Mouse (Mus musculus) kidney, postnatal 14 days (tissue): ENCODE results near the gene Pcdh20.

Source experiments
- DNase-seq: peaks from one replicate; pipeline ENCODE4 v3.0.0; 2022; ENCODE audit warnings: mixed read lengths

Gene Pcdh20

DNA sequence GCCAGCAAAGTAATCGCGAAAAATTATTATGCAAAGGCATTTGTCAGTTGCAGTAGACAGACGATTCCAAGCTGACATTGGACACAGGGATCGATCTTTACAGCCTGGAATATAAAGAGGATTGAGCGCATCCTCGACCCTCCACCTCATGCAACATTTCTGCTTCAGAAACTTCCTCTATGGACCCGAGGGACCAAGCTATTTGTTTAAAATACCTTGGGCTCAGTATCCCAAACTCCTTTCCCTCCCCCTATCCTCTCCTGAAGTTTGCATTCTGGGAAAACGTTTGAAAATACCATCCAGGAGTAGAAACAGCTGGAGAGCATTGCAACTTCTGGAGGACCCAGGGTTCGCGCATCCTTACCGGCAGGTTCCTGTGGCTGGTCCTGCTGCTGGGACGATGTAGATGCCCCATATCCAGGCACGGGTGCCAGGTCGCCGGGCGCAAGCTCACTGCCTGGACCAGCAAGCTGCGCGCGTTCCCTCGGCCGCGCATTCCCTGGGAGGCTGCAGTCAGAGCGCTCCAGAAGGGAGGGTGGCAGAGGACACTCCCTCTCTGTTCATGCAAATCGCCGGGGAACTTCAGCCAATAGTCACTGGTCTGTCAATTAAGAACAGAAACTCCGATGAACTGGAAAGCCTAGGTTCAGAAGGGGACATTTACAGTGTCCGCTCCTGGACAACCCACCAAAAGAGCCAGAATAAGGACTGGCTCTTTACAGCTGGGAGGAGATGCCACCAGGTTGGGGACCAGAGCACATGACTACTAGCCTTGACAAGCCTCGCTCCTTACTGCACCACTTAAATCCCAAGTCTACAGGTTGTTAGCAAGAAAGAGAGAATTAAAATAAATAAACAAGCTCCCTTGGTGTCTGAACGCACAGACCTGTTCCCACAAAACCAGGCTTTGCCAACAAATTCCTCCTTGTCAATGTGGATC lies at the start of gene Pcdh20:
Gene Pcdh20 (minus strand): TSS at position 902 of the 940 bp plus-strand sequence.
- no peak for DNase-seq

GRCm38 (mm10) chr14:88479909-88480308 lies 8.7 kb upstream of the Pcdh20 start:
- DNase-seq = no peak

GRCm38 (mm10) chr14:88469956-88470355 lies 1.2 kb downstream of the Pcdh20 start:
- DNase-seq = no peak

- no peak for DNase-seq
Observed at GRCm38 (mm10) chr14:88469361-88469760, 1.8 kb downstream of the Pcdh20 start.

GRCm38 (mm10) chr14:88466416-88466815 lies 4.8 kb downstream of the Pcdh20 start:
- DNase-seq = peak; percentile 10

GRCm38 (mm10) chr14:88464356-88464755 lies 6.8 kb downstream of the Pcdh20 start:
- no peak for DNase-seq

- DNase-seq = no peak
Observed at GRCm38 (mm10) chr14:88463357-88463756, 7.8 kb downstream of the Pcdh20 start.

- DNase-seq = no peak
Observed at GRCm38 (mm10) chr14:88462944-88463343, 8.3 kb downstream of the Pcdh20 start.

DNA sequence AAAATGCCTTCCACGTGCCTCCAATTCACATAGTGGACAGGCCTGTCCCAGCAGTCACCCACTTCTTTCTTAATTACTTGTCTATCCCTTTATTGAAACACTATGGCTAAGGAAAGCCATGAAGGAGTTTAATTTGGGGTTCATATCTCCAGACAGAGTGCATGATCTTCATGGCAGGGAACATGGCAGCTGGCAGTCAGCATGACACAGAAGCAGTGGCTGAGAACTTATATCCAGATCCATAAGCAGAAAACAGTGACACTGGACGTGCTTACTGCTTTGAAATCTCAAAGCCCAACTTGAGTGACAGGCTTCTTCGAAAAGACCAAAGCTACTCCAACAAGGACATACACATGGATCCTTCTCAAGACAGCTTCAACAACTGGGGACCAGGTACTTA lies 10.5 kb downstream of the Pcdh20 start:
- DNase-seq = no peak

GRCm38 (mm10) chr14:88443304-88443703 lies 27.9 kb downstream of the Pcdh20 start:
- no peak for DNase-seq

DNA sequence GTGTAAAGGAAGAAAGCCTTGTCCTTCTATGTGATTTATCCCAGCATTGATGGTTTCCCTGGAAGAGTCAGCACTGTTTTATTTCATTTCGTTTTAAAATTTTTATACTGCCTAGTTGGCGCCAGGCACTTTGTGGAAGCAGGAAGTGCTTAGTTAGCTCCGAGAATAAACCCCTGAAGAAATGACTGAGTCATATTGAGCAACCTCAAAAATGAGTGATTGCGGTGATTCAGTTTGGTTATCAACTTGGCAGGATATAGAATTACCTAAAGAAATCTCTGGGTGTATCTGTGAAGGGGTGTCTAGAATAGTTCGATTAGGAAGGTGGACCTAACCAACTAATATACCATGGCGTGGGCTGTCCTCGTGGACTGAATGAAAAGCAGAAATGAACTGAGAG lies 41.8 kb downstream of the Pcdh20 start:
- DNase-seq = no peak

GRCm38 (mm10) chr14:88427370-88427769 lies 43.8 kb downstream of the Pcdh20 start:
- DNase-seq = no peak
